Mouse (Mus musculus) heart, postnatal 0 days (tissue): ENCODE measurements at regions not wholly inside any gene's neighbourhood (a gene's known extent, or its start where the extent isn't known, plus 50 kb on each side); places are given as distances from the start of the nearest gene placed in this dataset.
"Not testable (repeated sequence)": the region's sequence is repeated elsewhere in the genome, so short reads cannot be mapped to it uniquely, and the experiment has no call there.

ENCODE experiments used
- ATAC-seq: fragments of 200-750 bp; cut with Nextera tagmentation; 2 replicates; pipeline ENCODE4 v1.8.0; 2017; ENCODE audit warnings: low read depth, moderate number of reproducible peaks, moderate library complexity; ENCODE audit not compliant: insufficient read depth
- DNase-seq: peaks from one replicate; pipeline ENCODE4 v3.0.0-alpha.2; 2016; ENCODE audit warnings: low spot score
- H3K27ac ChIP-seq: fragments of 300-500 bp; sonication (generic); 2 replicates; pipeline ENCODE4 v1.5.1; 2014; ENCODE audit warnings: low read depth, mild to moderate bottlenecking
- H3K27me3 ChIP-seq: fragments of 300-500 bp; sonication (generic); 2 replicates; pipeline ENCODE4 v1.6.1; 2014; ENCODE audit warnings: low read length, mixed read lengths; ENCODE audit not compliant: control insufficient read depth, insufficient read depth
- H3K36me3 ChIP-seq: fragments of 300-500 bp; sonication (generic); replicated peaks from 2 replicates; pipeline ENCODE4 v1.6.1; 2014; ENCODE audit warnings: low read length, mixed read lengths; ENCODE audit not compliant: control insufficient read depth, insufficient read depth
- H3K4me1 ChIP-seq: fragments of 300-500 bp; sonication (generic); 2 replicates; pipeline ENCODE4 v1.6.1; 2014; ENCODE audit warnings: antibody characterized with exemption; ENCODE audit not compliant: control insufficient read depth, insufficient read depth
- H3K4me2 ChIP-seq: fragments of 300-500 bp; sonication (generic); 2 replicates; pipeline ENCODE4 v1.6.1; 2014; ENCODE audit warnings: low read depth, mild to moderate bottlenecking, low read length, moderate library complexity
- H3K4me3 ChIP-seq: fragments of 300-500 bp; sonication (generic); 2 replicates; pipeline ENCODE4 v1.5.1; 2014; ENCODE audit warnings: low read depth, low read length
- H3K9ac ChIP-seq: fragments of 300-500 bp; sonication (generic); replicated peaks from 2 replicates; pipeline ENCODE4 v1.6.1; 2014; ENCODE audit warnings: low read depth, low read length, mixed read lengths
- H3K9me3 ChIP-seq: fragments of 300-500 bp; sonication (generic); replicated peaks from 2 replicates; pipeline ENCODE4 v1.6.1; 2016; ENCODE audit warnings: low read length; ENCODE audit not compliant: control insufficient read depth
- CTCF ChIP-seq: IDR thresholded peaks from 2 replicates; pipeline ENCODE4 v1.5.1; 2016; ENCODE audit warnings: antibody characterized with exemption, control low read depth, low read depth
- EP300 ChIP-seq: IDR thresholded peaks from 2 replicates; pipeline ENCODE4 v1.6.1; 2016; ENCODE audit warnings: antibody characterized with exemption, low read depth
- WGBS: fragments of 180-500 bp; shearing (Covaris S2); extraction: QIAGEN DNeasy Blood & Tissue Kit; methylation state at CpG from one replicate; pipeline ENCODE4 v1.1.7; 2014; 5-methylcytosine and 5-hydroxymethylcytosine counted together

DNA sequence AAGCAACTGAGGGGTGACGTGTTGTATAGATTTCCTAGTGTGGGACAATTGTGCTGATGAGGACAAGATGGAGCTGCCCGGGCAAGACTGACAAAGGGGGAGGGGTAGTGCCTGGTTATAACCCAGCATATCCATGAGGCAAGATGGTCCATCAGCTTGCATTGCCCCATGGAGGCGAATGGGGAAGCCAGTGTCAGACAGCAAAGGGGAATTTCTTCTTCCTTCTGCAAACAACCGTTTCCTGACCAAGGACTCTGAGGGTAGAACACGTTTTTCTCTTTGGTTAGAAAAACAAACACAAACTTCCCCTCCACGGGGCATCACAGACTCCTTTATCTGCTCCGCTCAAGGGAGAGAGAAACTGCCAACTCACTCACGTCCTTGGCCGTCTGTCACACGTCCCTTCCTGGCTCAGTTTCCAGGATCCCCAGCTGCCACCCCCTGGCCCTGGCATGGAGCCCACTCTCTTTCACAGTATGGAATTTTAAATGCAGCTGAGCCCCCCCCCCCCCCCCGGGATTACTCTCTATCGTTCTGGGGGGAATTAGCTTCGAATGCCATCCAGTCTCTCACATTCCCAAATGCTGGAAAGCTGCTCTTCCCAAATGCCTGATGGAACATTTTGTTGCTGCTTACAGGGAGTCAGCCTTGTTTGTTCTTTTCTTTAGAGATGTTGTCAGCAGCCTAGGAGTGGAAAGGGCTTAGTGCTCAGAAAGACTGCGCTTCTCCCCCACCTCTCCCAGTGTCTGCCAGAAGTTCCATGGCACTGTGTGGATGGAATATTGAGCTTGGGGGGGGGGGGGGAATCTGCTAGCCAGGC is 69.3 kb downstream of the Tex35 start:
- WGBS, result 5% methylated on average over 13 of the region's 14 CpGs
- TF ChIP-seq CTCF (no peak), EP300 (no peak)
- peak overlapping the region; percentile 19 for H3K4me3 ChIP-seq
- H3K27me3 ChIP-seq, result no peaks in the 10 kb centered on the region
- ATAC-seq, result peak; percentile 77
- peak; percentile 78 for DNase-seq
- peak overlapping the region; percentile 62 for H3K27ac ChIP-seq
- H3K9ac ChIP-seq, result 0 out of 2 replicates have a peak overlapping the region, but pooled peaks have one; percentile 3
- peak overlapping the region; percentile 54 for H3K4me2 ChIP-seq
- peaks cover 31% of the 10 kb centered on the region for H3K4me1 ChIP-seq
- H3K9me3 ChIP-seq, result no peaks in the 10 kb centered on the region
- H3K36me3 ChIP-seq, result no peaks in the 10 kb centered on the region

- H3K27ac ChIP-seq, result peak overlapping the region; percentile 62; the same call in 1 of the 2 replicates
- H3K36me3 ChIP-seq, result no peaks in the 10 kb centered on the region
- H3K9me3 ChIP-seq, result no peaks in the 10 kb centered on the region
- peak overlapping the region; percentile 54 for H3K4me2 ChIP-seq
- TF ChIP-seq CTCF, result no peak
- no peak for TF ChIP-seq EP300
- peaks cover 31% of the 10 kb centered on the region for H3K4me1 ChIP-seq
- DNase-seq (no peak), ATAC-seq (no peak)
- WGBS, result 78% methylated on average over 14 of the region's 14 CpGs
- peak overlapping the region; percentile 19; the same call in 1 of the 2 replicates for H3K4me3 ChIP-seq
- no peaks in the 10 kb centered on the region for H3K27me3 ChIP-seq
- no peak overlapping the region for H3K9ac ChIP-seq
Measured at GRCm38 (mm10) chr1:157038111-157039008, 70.1 kb downstream of the Tex35 start.

DNA sequence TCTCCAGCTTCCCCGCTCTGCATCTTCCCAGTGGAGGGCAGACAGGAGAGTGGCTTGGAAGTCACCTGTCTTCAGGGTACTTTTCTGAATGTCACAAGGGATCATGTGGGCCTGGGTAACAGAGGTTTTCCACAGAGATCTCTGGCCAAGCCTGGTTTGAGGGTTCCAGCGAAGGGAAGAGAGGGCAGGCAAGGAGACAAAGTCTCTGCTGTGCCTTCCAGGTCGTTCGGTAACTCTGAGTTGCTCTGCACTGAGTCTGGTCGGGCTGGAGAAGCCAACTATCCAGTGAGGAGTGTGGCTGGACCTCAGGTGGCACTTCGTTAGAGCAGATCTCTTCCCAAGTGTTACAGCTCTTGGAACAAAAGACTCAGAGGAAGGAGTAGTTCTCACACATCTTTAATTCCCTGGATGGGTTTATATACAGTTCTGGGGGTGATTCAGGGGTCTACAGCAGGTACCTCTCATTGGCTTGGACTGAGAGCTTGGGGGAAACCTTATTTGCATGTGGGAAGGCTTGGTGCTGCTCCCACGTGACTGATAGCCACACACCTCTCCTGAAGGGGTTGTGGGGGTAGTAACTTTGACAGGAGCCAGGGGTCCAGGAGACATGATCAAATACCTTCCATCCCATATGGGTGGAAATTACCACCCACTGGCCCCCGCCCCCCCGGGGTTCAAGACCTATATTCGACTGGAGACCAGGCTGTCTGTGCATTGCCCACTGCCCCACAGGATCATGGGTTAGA is 71.1 kb downstream of the Tex35 start:
- Histone ChIP-seq H3K4me1 (peaks cover 31% of the 10 kb centered on the region), H3K4me2 (no peak overlapping the region), H3K27ac (no peak overlapping the region), H3K36me3 (no peaks in the 10 kb centered on the region), H3K4me3 (no peak overlapping the region), H3K27me3 (no peaks in the 10 kb centered on the region), H3K9me3 (no peaks in the 10 kb centered on the region), H3K9ac (no peak overlapping the region)
- ATAC-seq, result no peak
- DNase-seq, result no peak
- 82% methylated on average over 10 of the region's 10 CpGs for WGBS
- TF ChIP-seq EP300, result no peak
- no peak for TF ChIP-seq CTCF

DNA sequence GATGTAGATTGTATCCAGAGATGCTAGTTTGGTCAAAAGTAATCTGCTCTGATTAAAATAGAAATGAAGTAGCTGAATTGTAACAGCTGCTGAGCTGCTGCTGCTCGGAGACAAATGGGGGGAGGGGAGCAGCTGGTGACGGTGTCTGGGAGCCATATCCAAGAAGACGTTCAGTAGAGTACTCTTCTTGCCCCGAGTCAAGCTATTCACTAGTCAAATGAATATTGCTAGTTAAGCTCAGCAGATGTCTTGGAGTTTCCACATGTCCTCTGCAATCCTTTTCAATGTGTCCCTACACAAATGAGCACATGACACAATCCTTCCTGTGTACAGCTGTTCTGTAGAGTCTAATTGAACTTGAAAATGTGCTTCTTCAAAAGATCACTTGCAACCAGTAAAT is 71.7 kb downstream of the Tex35 start:
- Histone ChIP-seq H3K27me3 (no peaks in the 10 kb centered on the region), H3K9me3 (no peaks in the 10 kb centered on the region), H3K4me2 (no peak overlapping the region), H3K36me3 (no peaks in the 10 kb centered on the region), H3K27ac (no peak overlapping the region), H3K4me1 (peaks cover 31% of the 10 kb centered on the region), H3K4me3 (no peak overlapping the region), H3K9ac (no peak overlapping the region)
- TF ChIP-seq CTCF (no peak), EP300 (no peak)
- WGBS, result 20% methylated on average over 4 of the region's 4 CpGs
- DNase-seq (no peak), ATAC-seq (no peak)

DNA sequence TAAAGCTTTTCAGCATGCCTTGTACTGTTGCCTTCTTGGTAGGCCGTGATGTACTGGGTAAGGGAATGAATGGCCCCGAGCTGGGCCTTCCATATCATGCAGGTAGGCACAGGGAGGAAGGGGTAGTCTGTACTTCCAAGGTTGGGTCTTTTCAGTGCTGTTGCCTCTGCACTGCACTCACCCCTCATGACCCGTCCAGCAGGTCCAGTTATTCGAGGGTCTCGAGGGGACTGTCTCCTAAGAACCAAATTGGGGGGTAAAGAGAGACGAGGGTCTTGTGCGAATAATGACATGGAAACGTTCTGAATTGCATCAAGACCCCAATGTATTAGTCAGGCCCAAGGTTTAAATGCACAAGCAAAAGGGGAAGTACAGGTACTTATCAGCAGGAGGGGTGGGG is 73.3 kb downstream of the Tex35 start:
- peaks cover 28% of the 10 kb centered on the region for H3K4me1 ChIP-seq
- H3K4me3 ChIP-seq, H3K36me3 ChIP-seq, ATAC-seq, H3K9me3 ChIP-seq, H3K27ac ChIP-seq, H3K27me3 ChIP-seq, H3K9ac ChIP-seq, H3K4me2 ChIP-seq, DNase-seq: not testable (repeated sequence)
- 92% methylated on average over 8 of the region's 8 CpGs for WGBS
